Mouse (Mus musculus) layer of hippocampus, postnatal 25 days (tissue): Measurements from ENCODE around the gene Trappc4. TPM values are rescaled to one million over a fixed set of nuclear protein-coding genes. Genes with fewer than 3 reads are reported as not detected.
A peak's percentile ranks its signal among the peaks of the same experiment; 100 is the strongest.
"Not testable (repeated sequence)": the region's sequence is repeated elsewhere in the genome, so short reads cannot be mapped to it uniquely, and the experiment has no call there.

Source experiments
- DNase-seq, 2 experiments: peaks; one replicate each; pipeline ENCODE4 v3.0.0; 2022; ENCODE audit warnings: mixed read lengths in 2 of 2, low spot score in 1 of 2; ENCODE audit errors: extremely low spot score in 1 of 2
- total RNA-seq, 2 experiments: library from RNA; stranded (reverse); gene quantifications; 2 replicates each; pipeline ENCODE4 v1.2.3; 2021

Trappc4 gene
- 10 to 100 TPM; 65.1 to 76.5 TPM for total RNA-seq

DNA sequence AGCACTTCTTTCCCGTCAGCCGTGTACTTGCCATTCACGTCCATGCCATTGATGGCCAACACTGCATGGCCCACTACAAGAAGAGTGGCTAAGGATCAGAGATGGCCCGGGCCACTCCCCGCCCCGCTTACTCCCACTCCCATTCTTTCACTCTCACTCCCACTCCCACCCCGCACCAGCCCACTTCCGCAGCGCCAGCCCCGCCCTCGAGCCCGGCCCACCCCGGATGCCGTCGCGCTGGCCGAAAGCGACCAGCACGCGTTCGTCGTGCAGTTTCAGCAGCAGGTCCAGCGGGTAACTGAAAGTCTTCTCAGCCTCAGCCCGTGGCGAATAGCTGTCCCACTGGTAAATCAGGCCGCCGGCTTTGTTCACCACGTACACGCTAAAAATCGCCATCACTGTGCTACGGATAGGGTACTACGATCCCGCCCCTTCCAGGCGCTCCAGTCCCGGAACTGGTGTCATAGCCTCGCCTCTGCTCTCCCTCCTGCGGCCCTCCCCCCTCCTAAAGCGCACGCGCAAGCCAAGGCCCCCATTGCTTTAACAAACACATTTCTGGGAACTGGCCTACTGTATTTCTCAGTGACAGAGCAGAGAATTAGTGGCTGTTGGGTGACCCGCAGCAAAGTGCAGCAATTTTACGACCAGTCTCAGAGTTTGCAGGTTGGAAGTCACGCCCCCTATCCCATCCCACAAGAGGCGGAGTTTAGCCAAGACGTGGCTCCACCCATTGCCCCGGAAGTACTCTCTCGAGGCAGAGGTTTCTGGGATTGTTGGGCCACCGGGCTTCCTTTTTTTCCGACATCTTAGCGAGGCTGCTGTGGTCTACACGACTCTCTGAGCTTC lies at the start of gene Trappc4, which contains the start of gene Rps25:
Gene Trappc4 (minus strand): TSS at position 695 of the 846 bp plus-strand sequence.
Gene Rps25 (plus strand): TSS at position 234 of the 846 bp plus-strand sequence.
- DNase-seq: peak; percentile 79 to 84

- no peak for DNase-seq
Observed at GRCm38 (mm10) chr9:44454891-44455220, 47.5 kb upstream of the Trappc4 start, which contains the start of gene Upk2. Gene Upk2 (minus strand): TSS chr9:44454976.

DNA sequence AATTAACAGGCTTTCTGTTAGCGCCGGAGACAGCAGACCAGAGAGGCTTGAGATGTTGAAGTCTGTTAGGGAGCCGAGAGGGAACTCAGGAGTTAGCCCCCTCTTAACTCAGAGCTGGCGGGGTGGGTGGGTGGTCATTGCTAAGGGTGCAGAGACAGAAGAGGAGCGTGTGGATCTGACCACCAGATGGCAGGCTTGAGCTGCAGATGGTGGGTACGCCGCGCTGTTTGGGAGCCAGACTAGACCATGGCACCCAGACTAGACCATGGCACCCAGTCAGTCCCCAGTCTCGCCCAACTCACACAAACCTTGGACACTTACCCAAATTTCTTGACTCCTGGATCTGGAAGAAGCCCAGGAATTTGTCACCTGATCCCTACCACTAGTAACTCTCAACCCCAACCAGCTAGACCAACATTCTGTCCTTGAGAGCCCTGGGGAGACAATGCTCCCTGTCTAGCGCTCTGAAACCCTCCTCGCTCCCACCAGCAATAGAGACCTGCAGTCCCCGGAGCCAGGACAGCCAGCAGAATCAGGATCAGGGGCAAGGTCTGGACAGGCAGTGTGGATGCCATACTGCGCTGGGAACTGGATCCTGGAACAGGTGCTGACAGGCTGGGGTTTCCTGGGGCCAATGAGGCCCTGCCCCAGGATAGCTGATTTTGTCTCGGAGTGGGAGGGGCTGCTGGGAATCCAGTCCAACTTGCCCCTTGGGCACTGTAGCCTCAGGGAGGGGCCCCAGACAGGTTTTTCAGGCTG lies 46.9 kb upstream of the Trappc4 start:
- peak; percentile 85 to 98 for DNase-seq

DNA sequence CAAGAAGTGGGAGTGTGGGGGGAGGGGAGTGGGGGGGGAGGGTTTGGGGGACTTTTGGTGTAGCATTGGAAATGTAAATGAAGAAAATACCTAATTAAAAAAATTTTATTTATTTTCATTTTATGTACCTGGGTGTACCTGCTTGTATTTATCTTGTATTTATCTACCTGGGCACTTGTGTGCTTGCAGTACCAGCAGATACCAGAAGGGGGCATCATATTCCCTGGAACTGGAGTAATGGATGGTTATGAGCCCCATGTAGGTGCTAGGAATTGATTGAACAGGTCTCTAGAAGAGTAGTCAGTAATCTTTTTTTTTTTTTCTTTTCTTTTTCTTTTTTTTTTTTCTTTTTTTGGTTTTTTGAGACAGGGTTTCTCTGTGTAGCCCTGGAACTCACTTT lies 43.0 kb upstream of the Trappc4 start:
- no peak for DNase-seq

DNA sequence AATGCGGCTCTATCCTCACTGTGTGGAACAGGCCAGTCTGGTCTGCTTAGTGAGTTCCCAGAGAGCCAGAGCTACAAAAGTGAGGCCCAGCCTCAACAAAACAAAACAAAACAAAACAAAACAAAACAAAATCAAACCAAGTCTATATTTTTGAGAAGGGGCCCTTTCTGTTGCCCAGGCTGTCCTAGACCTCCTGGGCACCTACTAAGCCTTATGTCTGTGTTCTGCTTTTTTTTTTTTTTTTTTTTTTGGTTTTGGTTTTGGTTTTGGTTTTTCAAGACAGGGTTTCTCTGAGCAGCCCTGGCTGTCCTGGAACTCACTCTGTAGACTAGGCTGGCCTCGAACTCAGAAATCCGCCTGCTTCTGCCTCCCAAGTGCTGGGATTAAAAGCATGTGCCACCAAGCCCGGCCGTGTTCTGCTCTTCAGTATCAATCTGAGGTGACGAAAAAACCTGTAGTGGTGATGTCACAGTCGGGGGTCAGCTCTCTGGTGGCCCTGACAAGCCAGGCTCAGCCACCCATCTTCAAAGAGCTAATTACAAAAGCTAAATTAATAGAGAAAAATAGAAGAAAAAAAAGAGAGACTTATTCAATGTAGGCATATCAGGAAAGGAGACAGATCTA lies 37.1 kb upstream of the Trappc4 start:
- DNase-seq: not testable (repeated sequence)

DNA sequence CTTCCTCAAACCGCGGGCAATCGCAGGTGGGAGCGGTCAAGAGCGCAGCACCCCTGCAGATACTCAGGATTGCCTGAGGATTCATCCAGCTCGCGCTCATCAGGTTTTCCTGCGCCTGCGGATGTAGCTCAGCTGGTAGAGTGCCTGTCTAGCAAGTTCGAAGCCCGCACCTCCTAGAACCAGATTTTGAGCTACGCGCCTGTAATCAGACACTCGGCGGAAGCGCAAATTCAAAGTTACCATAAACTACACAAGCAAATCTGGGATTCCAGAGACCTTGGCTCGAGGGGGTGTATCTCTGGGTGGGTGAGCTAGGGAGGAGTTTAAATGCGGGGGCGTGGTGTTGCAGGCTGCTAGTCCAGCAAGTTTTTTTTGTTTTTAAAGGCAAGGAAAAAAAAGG lies 33.6 kb upstream of the Trappc4 start, which contains the start of gene Foxr1:
Gene Foxr1 (minus strand): TSS at position 176 of the 400 bp plus-strand sequence.
- no peak for DNase-seq

- DNase-seq: no peak
Observed at GRCm38 (mm10) chr9:44435747-44436146, 28.3 kb upstream of the Trappc4 start.

DNA sequence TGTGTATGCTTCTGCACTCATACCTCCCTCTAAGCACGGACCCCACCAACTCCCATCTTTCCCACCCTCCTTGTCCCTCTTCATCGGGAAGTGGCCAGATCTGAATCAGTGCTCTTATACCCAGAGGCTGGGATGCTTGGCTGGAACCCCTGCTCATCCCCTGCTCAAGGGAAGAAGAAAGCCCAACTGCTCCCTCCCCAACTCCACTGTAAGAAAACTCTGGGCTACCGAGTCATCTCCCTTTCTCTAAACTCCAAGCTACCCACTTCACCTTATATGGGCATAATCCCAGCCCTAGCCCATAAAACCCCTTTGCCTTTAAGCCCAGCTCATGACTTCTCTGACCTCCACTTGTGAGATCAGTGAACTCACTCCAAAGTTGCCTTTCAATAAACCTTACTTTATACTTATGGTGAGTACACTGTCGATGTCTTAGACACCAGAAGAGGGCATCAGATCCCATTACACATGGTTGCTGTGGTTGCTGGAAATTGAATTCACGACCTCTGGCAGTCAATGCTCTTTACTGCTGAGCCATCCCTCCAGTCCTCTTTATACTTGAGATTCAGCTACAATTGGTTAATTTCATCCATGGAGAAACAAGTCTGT lies 25.3 kb upstream of the Trappc4 start:
- no peak for DNase-seq

- no peak for DNase-seq
Observed at GRCm38 (mm10) chr9:44423576-44423975, 16.2 kb upstream of the Trappc4 start.

- no peak for DNase-seq
Observed at GRCm38 (mm10) chr9:44420280-44420898, 13.0 kb upstream of the Trappc4 start.

GRCm38 (mm10) chr9:44419730-44420129 lies 12.3 kb upstream of the Trappc4 start:
- DNase-seq: not testable (repeated sequence)

DNA sequence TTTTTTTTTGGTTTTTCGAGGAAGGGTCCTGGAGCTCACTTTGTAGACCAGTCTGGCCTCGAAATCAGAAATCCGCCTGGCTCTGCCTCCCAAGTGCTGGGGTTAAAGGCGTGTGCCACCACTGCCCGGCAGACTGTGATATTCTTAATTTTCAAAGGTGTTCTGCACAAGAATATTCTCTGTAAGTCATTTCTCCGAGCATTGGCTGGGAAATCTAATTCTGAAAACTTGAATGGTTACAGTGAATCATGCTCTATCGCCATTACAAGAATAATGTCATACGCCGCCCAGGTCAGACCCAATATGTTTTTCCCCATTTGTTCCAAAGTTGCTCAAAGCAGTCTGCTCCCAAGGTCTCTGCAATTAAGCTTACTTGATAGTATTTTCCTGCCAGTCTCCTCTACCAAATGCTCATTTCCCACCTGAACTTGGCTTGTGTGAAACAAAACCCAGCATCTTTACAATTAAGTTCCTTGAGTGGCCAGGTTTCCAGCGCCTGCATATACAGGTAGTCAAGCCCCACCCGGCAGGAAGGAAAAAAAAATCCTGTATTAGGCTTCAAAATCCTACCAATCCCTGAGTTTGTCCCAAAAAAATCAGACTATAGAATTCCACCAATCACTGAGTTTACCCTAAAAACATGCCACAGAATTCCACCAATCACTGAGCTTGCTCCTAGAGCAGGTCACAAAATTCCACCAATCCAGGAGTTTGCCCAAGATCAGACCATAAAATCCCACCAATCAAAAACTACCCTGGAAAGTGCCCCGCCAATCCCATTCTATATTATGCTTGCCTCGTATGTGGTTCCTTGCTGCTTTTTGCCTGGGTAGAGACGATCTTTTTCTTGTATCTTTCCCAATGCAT lies 11.4 kb upstream of the Trappc4 start, which contains the start of gene Ccdc84:
Gene Ccdc84 (minus strand): TSS at position 51 of the 867 bp plus-strand sequence.
- no peak for DNase-seq

GRCm38 (mm10) chr9:44417892-44418363 lies 10.5 kb upstream of the Trappc4 start:
- peak; percentile 90 to 96 for DNase-seq

DNA sequence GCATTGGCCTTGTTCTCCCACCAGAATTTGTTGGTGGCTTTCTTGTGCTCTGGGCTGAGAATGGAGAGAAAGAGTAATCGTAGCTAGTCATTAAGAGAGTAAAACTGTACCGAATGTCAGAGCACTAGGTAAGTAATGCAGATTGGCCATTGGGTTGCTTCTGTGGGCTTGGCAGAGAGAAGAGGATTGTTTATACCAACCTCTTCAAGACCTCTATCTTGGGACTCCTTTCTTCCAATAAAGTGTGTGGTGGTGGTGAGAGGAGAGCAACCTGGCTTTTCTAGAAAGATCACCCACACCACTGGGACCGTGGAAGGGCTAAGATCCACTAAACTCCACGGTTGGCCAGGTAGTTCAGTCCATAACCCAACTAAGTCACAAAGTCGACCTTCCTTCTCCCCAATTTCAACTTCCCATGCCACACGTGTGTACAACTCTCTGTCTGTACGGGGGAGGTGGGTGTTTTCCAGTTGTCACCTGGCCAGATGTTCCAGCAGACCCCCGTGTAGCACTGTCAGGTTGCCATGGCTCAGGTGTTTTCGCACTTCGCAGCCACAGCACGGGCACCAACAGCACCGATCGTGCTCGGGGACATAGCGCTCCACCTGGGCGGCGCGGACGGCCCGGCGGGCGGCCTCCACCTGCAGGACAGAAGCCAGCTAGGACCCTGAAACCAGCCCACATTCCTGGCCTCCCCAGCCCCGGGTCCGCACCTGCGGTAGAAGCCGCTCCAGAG lies 9.9 kb upstream of the Trappc4 start:
- DNase-seq: peak in 1 of 2 experiments; percentile 15

GRCm38 (mm10) chr9:44412781-44413180 lies 5.4 kb upstream of the Trappc4 start:
- no peak for DNase-seq

GRCm38 (mm10) chr9:44412306-44412705 lies 4.9 kb upstream of the Trappc4 start:
- DNase-seq: no peak

- DNase-seq: no peak
Observed at GRCm38 (mm10) chr9:44411601-44412130, 4.3 kb upstream of the Trappc4 start.
